Mouse (Mus musculus) liver, embryonic 15.5 days (tissue): ENCODE data around the gene Zfp354a. TPM values are rescaled to one million over a fixed set of nuclear protein-coding genes. Genes with fewer than 3 reads are reported as not detected.
"Not testable (repeated sequence)": the region's sequence is repeated elsewhere in the genome, so short reads cannot be mapped to it uniquely, and the experiment has no call there.

Source experiments
- ATAC-seq: fragments of 200-750 bp; cut with Nextera tagmentation; 2 replicates; pipeline ENCODE4 v1.8.0; 2017; ENCODE audit warnings: moderate number of reproducible peaks, mild to moderate bottlenecking, moderate library complexity; ENCODE audit not compliant: insufficient read depth
- H3K27ac ChIP-seq: fragments of 300-500 bp; sonication (generic); replicated peaks from 2 replicates; pipeline ENCODE4 v1.5.1; 2015; ENCODE audit warnings: mild to moderate bottlenecking, inconsistent platforms
- H3K27me3 ChIP-seq: fragments of 300-500 bp; sonication (generic); 2 replicates; pipeline ENCODE4 v1.6.1; 2015; ENCODE audit warnings: mild to moderate bottlenecking, inconsistent platforms
- H3K36me3 ChIP-seq: fragments of 300-500 bp; sonication (generic); replicated peaks from 2 replicates; pipeline ENCODE4 v1.6.1; 2015; ENCODE audit warnings: moderate library complexity, mild to moderate bottlenecking, inconsistent platforms
- H3K4me1 ChIP-seq: fragments of 300-500 bp; sonication (generic); replicated peaks from 2 replicates; pipeline ENCODE4 v1.6.1; 2015; ENCODE audit warnings: inconsistent platforms
- H3K4me2 ChIP-seq: fragments of 300-500 bp; sonication (generic); 2 replicates; pipeline ENCODE4 v1.6.1; 2015; ENCODE audit warnings: moderate library complexity, mild to moderate bottlenecking, inconsistent platforms
- H3K4me3 ChIP-seq: fragments of 300-500 bp; sonication (generic); replicated peaks from 2 replicates; pipeline ENCODE4 v1.5.1; 2015; ENCODE audit warnings: mild to moderate bottlenecking, inconsistent platforms
- H3K9ac ChIP-seq: fragments of 300-500 bp; sonication (generic); 2 replicates; pipeline ENCODE4 v1.6.1; 2015; ENCODE audit warnings: moderate library complexity, mild to moderate bottlenecking, inconsistent platforms
- H3K9me3 ChIP-seq: fragments of 300-500 bp; sonication (generic); replicated peaks from 2 replicates; pipeline ENCODE4 v1.6.1; 2016; ENCODE audit warnings: inconsistent platforms
- WGBS: fragments of 180-500 bp; shearing (Covaris S2); methylation state at CpG from one replicate; pipeline ENCODE4 v1.1.7; 2015; ENCODE audit warnings: mixed read lengths; ENCODE audit not compliant: insufficient replicate concordance; 5-methylcytosine and 5-hydroxymethylcytosine counted together
- polyA plus RNA-seq: library from polyadenylated mRNA; unstranded; fragments of >200 nt; fragmentation: Nextera tagmentation; extraction: Ambion mirVana; gene quantifications from 2 replicates; pipeline ENCODE4 v1.2.1, GENCODE M21; 2015

Zfp354a gene
- 1.1 and 1.6 TPM in 2 replicates for polyA plus RNA-seq

DNA sequence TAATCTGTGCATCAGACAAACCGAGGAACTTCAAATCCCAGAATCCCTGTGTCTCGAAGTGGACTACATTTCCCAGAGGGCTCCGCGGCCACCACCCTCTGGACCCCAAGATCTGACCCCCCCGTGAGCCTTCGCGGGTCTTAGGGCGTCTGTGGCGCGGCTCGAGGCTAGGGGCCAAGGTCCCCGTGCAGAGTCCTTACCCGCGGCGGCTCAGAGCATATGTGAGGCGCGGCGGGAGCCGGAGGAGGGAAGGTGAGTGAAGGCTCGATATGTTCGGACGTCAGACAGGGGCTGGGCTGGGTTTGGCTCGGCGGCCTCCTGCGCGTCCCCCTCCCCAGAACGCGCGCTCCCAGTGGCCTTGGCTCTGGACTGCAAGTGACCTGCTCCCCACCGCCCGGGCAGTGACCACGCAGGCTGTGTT, at the start of gene Zfp354a:
Zfp354a (plus strand) TSS at position 107 of the 421 bp plus-strand sequence.
- H3K4me3 ChIP-seq = peak within 1 kb of the TSS; percentile 63
- peak; percentile 72 for ATAC-seq
- no peaks in the 10 kb centered on the region for H3K36me3 ChIP-seq
- H3K9me3 ChIP-seq = no peaks in the 10 kb centered on the region
- H3K27ac ChIP-seq = no peak within 1 kb of the TSS
- H3K4me1 ChIP-seq = peaks cover 4% of the 10 kb centered on the region; the same call in 1 of the 2 replicates
- H3K4me2 ChIP-seq = peak within 1 kb of the TSS; percentile 63
- WGBS = 2% methylated on average over 32 of the region's 32 CpGs
- H3K9ac ChIP-seq = peak within 1 kb of the TSS; percentile 48
- H3K27me3 ChIP-seq = no peaks in the 10 kb centered on the region

DNA sequence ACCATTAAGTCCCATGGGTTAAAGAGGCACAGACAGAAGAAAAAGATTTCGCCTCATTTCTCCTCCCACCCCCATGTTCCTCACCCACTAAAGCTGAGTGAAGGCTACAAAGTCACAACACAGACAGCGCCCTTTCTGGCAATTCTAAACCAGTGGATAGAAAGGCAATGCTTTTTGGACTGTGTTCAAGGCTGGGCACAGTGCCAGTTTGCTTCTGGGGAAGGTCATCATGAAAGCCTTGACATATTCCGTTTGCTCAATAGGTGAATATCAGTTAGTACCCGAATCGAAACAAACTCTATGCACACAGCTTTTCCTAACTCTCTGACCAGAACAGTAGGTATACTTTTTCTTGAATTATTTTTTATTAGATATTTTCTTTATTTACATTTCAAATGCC, 47.2 kb upstream of the Zfp354a start:
- WGBS = 59% methylated on average over 5 of the region's 5 CpGs
- ATAC-seq = no peak
- H3K9ac ChIP-seq = no peak overlapping the region
- H3K27ac ChIP-seq = no peak overlapping the region
- H3K27me3 ChIP-seq = no peaks in the 10 kb centered on the region
- no peaks in the 10 kb centered on the region for H3K36me3 ChIP-seq
- no peaks in the 10 kb centered on the region for H3K4me1 ChIP-seq
- H3K4me3 ChIP-seq = no peak overlapping the region
- no peak overlapping the region for H3K4me2 ChIP-seq
- H3K9me3 ChIP-seq = no peaks in the 10 kb centered on the region

DNA sequence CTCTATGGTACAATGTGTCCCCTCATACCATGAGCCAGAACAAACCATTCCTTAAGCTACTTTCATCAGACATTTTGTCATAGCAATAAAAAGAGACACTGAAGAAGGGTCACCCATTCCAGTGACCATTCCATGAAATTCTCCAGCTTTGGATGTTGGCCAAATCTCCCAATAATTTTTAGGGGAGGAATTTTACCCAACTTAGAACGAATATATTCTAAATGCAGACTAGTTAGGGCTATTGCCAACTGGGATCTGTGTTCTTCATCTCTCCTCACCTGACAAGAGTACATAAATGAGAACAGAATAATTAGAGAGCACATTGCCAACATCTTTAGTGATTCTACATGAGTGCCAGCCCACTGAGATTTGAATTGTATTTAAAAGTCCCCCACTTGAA, 45.1 kb upstream of the Zfp354a start, which contains the start of gene Olfr54:
Olfr54 (plus strand) TSS at position 301 of the 400 bp plus-strand sequence.
- H3K9me3 ChIP-seq = no peaks in the 10 kb centered on the region
- no peak within 1 kb of the TSS for H3K9ac ChIP-seq
- H3K27me3 ChIP-seq = no peaks in the 10 kb centered on the region
- WGBS = 21% methylated on average over 1 of the region's 1 CpGs
- H3K4me3 ChIP-seq = no peak within 1 kb of the TSS
- H3K4me1 ChIP-seq = no peaks in the 10 kb centered on the region
- H3K4me2 ChIP-seq = no peak within 1 kb of the TSS
- H3K27ac ChIP-seq = no peak within 1 kb of the TSS
- no peaks in the 10 kb centered on the region for H3K36me3 ChIP-seq
- no peak for ATAC-seq

DNA sequence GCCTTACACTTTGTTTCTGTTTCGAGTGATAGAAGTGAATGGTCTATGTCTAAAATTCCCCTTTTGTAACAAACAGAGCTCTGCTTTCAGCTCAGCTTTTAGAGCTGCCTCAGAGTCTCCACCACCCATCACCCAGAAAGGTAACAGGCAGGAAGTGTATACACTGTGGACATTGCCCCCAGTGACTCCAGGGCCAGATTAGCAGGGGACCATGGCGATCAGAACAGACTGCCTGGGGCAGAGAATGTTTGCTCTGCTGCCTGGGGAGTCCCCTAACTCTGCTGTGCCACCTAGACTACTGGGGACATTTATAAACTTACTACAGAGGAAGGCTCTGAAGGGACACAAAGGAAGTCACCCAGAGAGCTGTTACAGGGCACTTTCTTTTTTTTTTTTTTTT, 42.7 kb upstream of the Zfp354a start:
- no peaks in the 10 kb centered on the region for H3K4me1 ChIP-seq
- no peak overlapping the region for H3K27ac ChIP-seq
- H3K4me2 ChIP-seq = no peak overlapping the region
- H3K36me3 ChIP-seq = no peaks in the 10 kb centered on the region
- ATAC-seq = peak; percentile 81
- no peak overlapping the region for H3K9ac ChIP-seq
- no peak overlapping the region for H3K4me3 ChIP-seq
- WGBS = 22% methylated on average over 2 of the region's 2 CpGs
- no peaks in the 10 kb centered on the region for H3K27me3 ChIP-seq
- H3K9me3 ChIP-seq = no peaks in the 10 kb centered on the region

DNA sequence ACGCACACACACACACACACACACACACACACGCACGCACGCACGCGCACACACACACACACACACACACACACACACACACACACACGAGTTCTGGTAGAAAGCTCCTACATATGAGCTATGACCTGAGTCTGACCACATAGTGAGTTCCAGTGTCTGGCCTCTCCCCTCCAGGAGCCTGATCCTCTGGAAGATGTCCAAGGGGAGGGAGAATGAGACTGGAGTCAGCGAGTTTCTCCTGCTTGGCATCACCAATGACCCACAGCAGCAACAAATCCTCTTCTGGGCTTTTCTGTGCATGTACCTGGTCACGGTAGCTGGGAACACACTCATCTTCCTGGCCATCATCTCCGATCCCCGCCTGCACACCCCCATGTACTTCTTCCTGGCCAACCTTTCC, 32.2 kb upstream of the Zfp354a start:
- not testable (repeated sequence) for H3K27me3 ChIP-seq, H3K4me2 ChIP-seq, ATAC-seq, H3K27ac ChIP-seq, H3K9ac ChIP-seq, H3K36me3 ChIP-seq, H3K9me3 ChIP-seq, H3K4me3 ChIP-seq, H3K4me1 ChIP-seq
- 77% methylated on average over 11 of the region's 11 CpGs for WGBS

DNA sequence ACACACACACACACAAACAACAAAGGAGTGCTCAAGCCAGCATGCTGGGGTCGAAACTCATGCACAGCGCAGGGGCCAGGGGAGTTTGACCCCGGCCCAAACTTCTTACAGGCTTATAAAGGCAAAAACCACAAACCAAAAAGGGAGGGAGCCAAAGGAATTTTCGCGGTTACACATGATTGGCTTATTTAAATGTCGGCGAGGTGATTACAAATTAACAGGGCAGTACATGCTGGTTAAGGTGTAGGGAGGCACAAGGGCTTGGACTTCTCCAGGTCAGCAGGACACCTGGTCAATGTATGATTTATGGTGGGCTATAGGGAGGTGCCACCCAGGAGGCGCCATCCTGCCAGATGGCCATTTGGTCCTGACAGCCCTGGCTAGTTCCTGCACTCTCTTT, 29.7 kb upstream of the Zfp354a start:
- not testable (repeated sequence) for H3K27ac ChIP-seq, H3K9me3 ChIP-seq, H3K9ac ChIP-seq, H3K36me3 ChIP-seq, H3K4me3 ChIP-seq, H3K27me3 ChIP-seq, ATAC-seq, H3K4me1 ChIP-seq, H3K4me2 ChIP-seq
- 65% methylated on average over 8 of the region's 8 CpGs for WGBS

DNA sequence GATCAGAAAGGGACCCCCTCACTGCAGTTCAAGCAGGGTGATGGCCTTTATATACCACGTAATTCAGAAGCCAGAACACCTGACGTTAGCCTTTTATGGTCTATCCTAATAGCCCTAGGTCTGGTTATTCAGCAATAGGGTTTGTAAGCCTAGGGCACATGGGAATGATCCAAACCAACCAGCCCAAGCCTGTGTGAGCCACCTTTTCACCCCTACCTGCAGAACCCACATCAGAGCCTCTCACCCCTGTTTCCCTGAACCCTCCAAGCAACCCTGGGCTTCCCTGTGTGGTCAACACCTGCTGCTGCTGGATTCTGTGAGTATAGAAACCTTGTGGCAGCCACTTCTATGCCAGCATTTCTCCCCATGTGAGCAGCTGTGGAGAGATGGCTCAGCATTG, 28.8 kb upstream of the Zfp354a start:
- H3K4me1 ChIP-seq = no peaks in the 10 kb centered on the region
- WGBS = 49% methylated on average over 2 of the region's 2 CpGs
- no peak overlapping the region for H3K4me3 ChIP-seq
- H3K9ac ChIP-seq = no peak overlapping the region
- no peak overlapping the region for H3K4me2 ChIP-seq
- no peaks in the 10 kb centered on the region for H3K27me3 ChIP-seq
- H3K36me3 ChIP-seq = no peaks in the 10 kb centered on the region
- H3K9me3 ChIP-seq = no peaks in the 10 kb centered on the region
- no peak for ATAC-seq
- H3K27ac ChIP-seq = no peak overlapping the region

DNA sequence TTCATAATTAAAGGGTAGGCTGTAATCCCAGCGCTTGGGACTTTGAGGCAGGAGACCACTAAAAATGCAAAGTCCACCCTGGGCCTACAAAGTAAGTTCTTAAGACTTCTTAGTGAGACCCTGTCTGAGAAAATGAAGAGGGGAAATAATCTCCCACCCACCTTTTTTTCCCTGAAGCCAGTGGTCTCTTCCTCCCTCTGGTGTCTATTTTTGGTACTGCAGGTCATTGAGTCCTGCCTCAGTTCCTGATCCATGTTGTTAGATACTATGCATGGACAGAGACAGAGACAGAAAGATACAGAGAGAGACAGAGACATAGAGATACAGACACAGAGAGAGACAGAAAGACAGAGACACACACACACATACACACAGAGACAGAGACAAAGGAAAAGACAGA, 26.2 kb upstream of the Zfp354a start:
- no peak overlapping the region for H3K9ac ChIP-seq
- no peak for ATAC-seq
- H3K27ac ChIP-seq = no peak overlapping the region
- H3K36me3 ChIP-seq = no peaks in the 10 kb centered on the region
- WGBS = 17% methylated on average over 1 of the region's 1 CpGs
- H3K4me3 ChIP-seq = no peak overlapping the region
- H3K27me3 ChIP-seq = no peaks in the 10 kb centered on the region
- no peak overlapping the region for H3K4me2 ChIP-seq
- no peaks in the 10 kb centered on the region for H3K9me3 ChIP-seq
- H3K4me1 ChIP-seq = no peaks in the 10 kb centered on the region

DNA sequence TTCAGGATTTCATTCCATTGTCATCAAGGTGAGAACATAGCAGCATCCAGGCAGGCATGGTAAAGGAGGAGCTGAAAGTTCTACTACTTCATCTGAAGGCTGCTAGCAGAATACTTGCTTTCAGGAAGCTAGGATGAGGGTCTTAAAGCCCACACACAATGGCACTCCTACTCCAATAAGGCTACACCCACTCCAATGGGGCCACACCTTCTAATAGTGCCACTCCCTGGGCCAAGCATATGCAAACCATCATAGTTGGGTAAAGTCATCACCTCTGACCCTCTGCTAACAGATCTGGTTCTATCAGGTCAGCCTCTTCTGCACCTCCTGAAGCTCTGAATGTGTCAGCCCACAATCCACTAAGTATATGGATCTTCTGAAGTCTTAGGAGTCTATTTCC, 24.9 kb upstream of the Zfp354a start:
- not testable (repeated sequence) for H3K4me2 ChIP-seq, H3K4me3 ChIP-seq, H3K4me1 ChIP-seq, H3K36me3 ChIP-seq, H3K27me3 ChIP-seq, H3K27ac ChIP-seq, ATAC-seq, H3K9ac ChIP-seq, H3K9me3 ChIP-seq

DNA sequence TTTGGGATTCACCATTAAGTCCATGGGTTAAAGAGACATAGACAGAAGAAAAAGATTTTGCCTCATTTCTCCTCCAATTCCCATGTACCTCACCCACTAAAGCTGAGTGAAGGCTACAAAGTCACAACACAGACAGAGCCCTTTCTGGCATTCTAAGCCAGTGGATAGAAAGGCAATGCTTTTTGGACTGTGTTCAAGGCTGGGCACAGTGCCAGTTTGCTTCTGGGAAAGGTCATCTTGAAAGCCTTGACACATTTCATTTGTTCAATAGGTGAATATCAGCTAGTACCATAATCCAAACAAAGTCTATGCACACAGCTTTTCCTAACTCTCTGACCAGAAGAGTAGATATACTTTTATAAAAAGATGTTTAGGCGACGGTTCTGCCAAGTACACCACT, 23.1 kb upstream of the Zfp354a start:
- no peaks in the 10 kb centered on the region for H3K4me1 ChIP-seq
- no peak overlapping the region for H3K27ac ChIP-seq
- H3K36me3 ChIP-seq = no peaks in the 10 kb centered on the region
- no peaks in the 10 kb centered on the region for H3K9me3 ChIP-seq
- no peak for ATAC-seq
- no peak overlapping the region for H3K4me2 ChIP-seq
- no peak overlapping the region for H3K4me3 ChIP-seq
- H3K9ac ChIP-seq = no peak overlapping the region
- H3K27me3 ChIP-seq = no peaks in the 10 kb centered on the region
- WGBS = 61% methylated on average over 2 of the region's 2 CpGs

DNA sequence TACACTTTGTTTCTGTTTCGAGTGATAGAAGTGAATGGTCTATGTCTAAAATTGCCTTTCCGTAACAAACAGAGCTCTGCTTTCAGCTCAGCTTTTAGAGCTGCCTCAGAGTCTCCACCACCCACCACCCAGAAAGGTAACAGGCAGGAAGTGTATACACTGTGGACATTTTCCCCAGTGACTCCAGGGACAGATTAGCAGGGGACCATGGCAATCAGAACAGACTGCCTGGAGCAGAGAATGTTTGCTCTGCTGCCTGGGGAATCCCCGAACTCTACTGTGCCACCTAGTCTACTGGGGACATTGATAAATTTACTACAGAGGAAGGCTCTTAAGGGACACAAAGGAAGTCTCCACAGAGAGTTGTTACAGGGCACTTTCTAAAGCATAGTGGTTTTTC, 14.3 kb upstream of the Zfp354a start:
- WGBS = 36% methylated on average over 3 of the region's 3 CpGs
- H3K27me3 ChIP-seq, H3K9ac ChIP-seq, H3K27ac ChIP-seq, H3K4me2 ChIP-seq, H3K4me1 ChIP-seq, ATAC-seq, H3K4me3 ChIP-seq, H3K9me3 ChIP-seq, H3K36me3 ChIP-seq: not testable (repeated sequence)

DNA sequence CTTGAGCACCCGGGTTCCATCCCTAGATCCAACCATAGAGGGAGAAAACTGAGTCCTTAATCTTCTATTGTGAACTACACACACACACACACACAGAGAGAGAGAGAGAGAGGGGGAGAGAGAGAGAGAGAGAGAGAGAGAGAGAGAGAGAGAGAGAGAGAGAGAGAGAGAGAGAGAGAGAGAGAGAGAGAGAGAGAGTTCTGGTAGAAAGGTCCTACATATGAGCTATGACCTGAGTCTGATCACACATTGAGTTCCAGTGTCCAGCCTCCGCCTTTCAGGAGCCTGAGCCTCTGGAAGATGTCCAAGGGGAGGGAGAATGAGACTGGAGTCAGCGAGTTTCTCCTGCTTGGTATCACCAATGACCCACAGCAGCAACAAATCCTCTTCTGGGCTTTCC, 11.2 kb upstream of the Zfp354a start, which contains the start of gene Olfr1375:
Olfr1375 (plus strand) TSS at position 301 of the 400 bp plus-strand sequence.
- H3K27me3 ChIP-seq, H3K4me1 ChIP-seq, H3K4me2 ChIP-seq, H3K27ac ChIP-seq, H3K36me3 ChIP-seq, H3K9ac ChIP-seq, H3K4me3 ChIP-seq, ATAC-seq, H3K9me3 ChIP-seq: not testable (repeated sequence)
- WGBS = 60% methylated on average over 3 of the region's 3 CpGs
